Mouse (Mus musculus) liver, embryonic 11.5 days (tissue): Measurements from ENCODE around the gene Eef1akmt1. TPM values are rescaled to one million over a fixed set of nuclear protein-coding genes. Genes with fewer than 3 reads are reported as not detected.
A peak's percentile ranks its signal among the peaks of the same experiment; 100 is the strongest.

ENCODE experiments used
- ATAC-seq: fragments of 200-750 bp; cut with Nextera tagmentation; replicated peaks from 2 replicates; pipeline ENCODE4 v1.8.0; 2017; ENCODE audit warnings: moderate number of reproducible peaks, mild to moderate bottlenecking, moderate TSS enrichment, moderate library complexity; ENCODE audit not compliant: low FRiP score
- DNase-seq: peaks from one replicate; pipeline ENCODE4 v3.0.0-alpha.2; 2017; ENCODE audit warnings: low spot score
- H3K27ac ChIP-seq: fragments of 300-500 bp; sonication (generic); 2 replicates; pipeline ENCODE4 v1.5.1; 2014; ENCODE audit warnings: mild to moderate bottlenecking, low read depth, low read length, control low read depth
- H3K27me3 ChIP-seq: fragments of 300-500 bp; sonication (generic); replicated peaks from 2 replicates; pipeline ENCODE4 v1.6.1; 2014; ENCODE audit warnings: low read length, mixed read lengths; ENCODE audit not compliant: control insufficient read depth, insufficient read depth
- H3K36me3 ChIP-seq: fragments of 300-500 bp; sonication (generic); 2 replicates; pipeline ENCODE4 v1.6.1; 2014; ENCODE audit warnings: mild to moderate bottlenecking, low read length, moderate library complexity, mixed read lengths; ENCODE audit not compliant: control insufficient read depth, insufficient read depth
- H3K4me1 ChIP-seq: fragments of 300-500 bp; sonication (generic); replicated peaks from 2 replicates; pipeline ENCODE4 v1.6.1; 2014; ENCODE audit warnings: low read length, mixed read lengths; ENCODE audit not compliant: control insufficient read depth, insufficient read depth
- H3K4me2 ChIP-seq: fragments of 300-500 bp; sonication (generic); 2 replicates; pipeline ENCODE4 v1.6.1; 2014; ENCODE audit warnings: mild to moderate bottlenecking, control low read depth, moderate library complexity
- H3K4me3 ChIP-seq: fragments of 300-500 bp; sonication (generic); 2 replicates; pipeline ENCODE4 v1.5.1; 2014; ENCODE audit warnings: low read depth, low read length, control low read depth
- H3K9ac ChIP-seq: fragments of 300-500 bp; sonication (generic); 2 replicates; pipeline ENCODE4 v1.6.1; 2014; ENCODE audit warnings: low read depth, low read length, control low read depth
- H3K9me3 ChIP-seq: fragments of 300-500 bp; sonication (generic); 2 replicates; pipeline ENCODE4 v1.6.1; 2016; ENCODE audit warnings: low read length, inconsistent platforms, mixed read lengths; ENCODE audit not compliant: control insufficient read depth
- WGBS: fragments of 180-500 bp; shearing (Covaris S2); extraction: QIAGEN DNeasy Blood & Tissue Kit; methylation state at CpG from one replicate; pipeline ENCODE4 v1.1.7; 2014; 5-methylcytosine and 5-hydroxymethylcytosine counted together
- polyA plus RNA-seq: library from polyadenylated mRNA; unstranded; fragments of >200 nt; fragmentation: Nextera tagmentation; extraction: Ambion mirVana; gene quantifications from 2 replicates; pipeline ENCODE4 v1.2.1, GENCODE M21; 2014

Eef1akmt1 gene
- polyA plus RNA-seq, 1 experiment from 2014 or later = 80.6 TPM

GRCm38 (mm10) chr14:57542231-57542630 is 29.2 kb downstream of the Eef1akmt1 start:
- Histone ChIP-seq H3K4me1 (peaks cover 11% of the 10 kb centered on the region), H3K36me3 (no peaks in the 10 kb centered on the region), H3K27me3 (no peaks in the 10 kb centered on the region; the same call in 1 of the 2 replicates), H3K4me3 (no peak overlapping the region), H3K9me3 (no peaks in the 10 kb centered on the region), H3K9ac (no peak overlapping the region), H3K4me2 (peak overlapping the region; percentile 50), H3K27ac (no peak overlapping the region)
- DNase-seq (no peak), ATAC-seq (no peak)
- WGBS = 53% methylated on average over 34 of the region's 34 CpGs

DNA sequence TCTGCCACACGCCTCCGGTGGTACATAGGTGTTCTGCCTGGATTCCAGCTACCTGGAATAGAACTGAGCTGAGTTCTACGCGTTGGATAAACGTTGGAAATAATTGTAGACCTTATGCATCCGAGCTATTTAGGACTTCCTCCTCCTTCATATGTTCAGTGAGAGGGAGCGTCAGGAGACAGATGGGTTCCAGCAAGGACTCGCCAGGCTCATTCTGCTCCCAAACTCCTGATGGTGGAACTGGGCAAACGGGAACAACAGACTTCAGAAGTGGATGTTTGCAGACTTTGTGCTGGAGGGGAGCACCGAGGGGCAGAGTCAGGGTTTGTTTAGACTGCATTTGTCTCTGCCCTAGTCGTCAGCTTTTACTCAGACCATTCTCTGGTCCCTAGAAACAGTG is 30.7 kb downstream of the Eef1akmt1 start:
- WGBS = 78% methylated on average over 11 of the region's 11 CpGs
- H3K9me3 ChIP-seq = no peaks in the 10 kb centered on the region
- ATAC-seq (no peak), DNase-seq (no peak)
- H3K27ac ChIP-seq = no peak overlapping the region
- H3K27me3 ChIP-seq = no peaks in the 10 kb centered on the region; the same call in 1 of the 2 replicates
- no peak overlapping the region for H3K9ac ChIP-seq
- H3K36me3 ChIP-seq = no peaks in the 10 kb centered on the region
- no peak overlapping the region for H3K4me3 ChIP-seq
- H3K4me2 ChIP-seq = no peak overlapping the region
- peaks cover 9% of the 10 kb centered on the region for H3K4me1 ChIP-seq

GRCm38 (mm10) chr14:57537261-57538015 is 34.0 kb downstream of the Eef1akmt1 start:
- Histone ChIP-seq H3K4me1 (peaks cover 5% of the 10 kb centered on the region), H3K9ac (peak overlapping the region; percentile 20; the same call in 1 of the 2 replicates), H3K27ac (no peak overlapping the region), H3K4me3 (no peak overlapping the region), H3K27me3 (peaks cover 15% of the 10 kb centered on the region), H3K4me2 (peak overlapping the region; percentile 33), H3K9me3 (no peaks in the 10 kb centered on the region), H3K36me3 (no peaks in the 10 kb centered on the region)
- DNase-seq (no peak), ATAC-seq (no peak)
- 24% methylated on average over 16 of the region's 16 CpGs for WGBS

GRCm38 (mm10) chr14:57536820-57537219 is 34.6 kb downstream of the Eef1akmt1 start:
- Histone ChIP-seq H3K27me3 (peaks cover 15% of the 10 kb centered on the region), H3K9ac (no peak overlapping the region), H3K9me3 (no peaks in the 10 kb centered on the region), H3K4me2 (no peak overlapping the region), H3K4me3 (no peak overlapping the region), H3K4me1 (peaks cover 2% of the 10 kb centered on the region), H3K27ac (no peak overlapping the region), H3K36me3 (no peaks in the 10 kb centered on the region)
- ATAC-seq (no peak), DNase-seq (no peak)
- WGBS = 56% methylated on average over 9 of the region's 9 CpGs

DNA sequence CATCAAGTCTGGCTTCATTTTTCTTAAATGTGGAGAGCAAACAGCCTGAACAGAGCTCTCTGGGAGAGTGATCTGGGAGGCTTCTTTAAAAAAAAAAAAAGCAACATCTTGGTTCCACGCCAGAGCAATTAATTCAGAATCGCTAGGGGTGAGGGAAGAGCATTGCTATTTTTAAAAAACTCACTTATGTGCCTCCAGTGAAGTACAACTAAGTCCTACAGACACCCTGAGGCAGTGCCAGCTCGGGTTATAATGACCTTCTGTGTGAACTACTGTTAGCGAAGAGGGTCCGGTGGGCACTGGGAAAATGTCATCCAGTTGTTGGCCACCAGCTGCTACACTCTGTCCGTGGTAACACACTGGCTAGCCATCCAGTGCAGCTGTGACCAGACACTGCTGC is 35.8 kb downstream of the Eef1akmt1 start:
- Histone ChIP-seq H3K9ac (no peak overlapping the region), H3K4me1 (peaks cover 2% of the 10 kb centered on the region), H3K27me3 (peaks cover 15% of the 10 kb centered on the region), H3K9me3 (no peaks in the 10 kb centered on the region), H3K36me3 (no peaks in the 10 kb centered on the region), H3K27ac (no peak overlapping the region), H3K4me3 (no peak overlapping the region), H3K4me2 (no peak overlapping the region)
- 81% methylated on average over 6 of the region's 6 CpGs for WGBS
- ATAC-seq = no peak
- no peak for DNase-seq

GRCm38 (mm10) chr14:57534961-57535360 is 36.5 kb downstream of the Eef1akmt1 start:
- Histone ChIP-seq H3K36me3 (no peaks in the 10 kb centered on the region), H3K4me2 (no peak overlapping the region), H3K27me3 (peaks cover 15% of the 10 kb centered on the region), H3K27ac (no peak overlapping the region), H3K4me3 (no peak overlapping the region), H3K4me1 (peaks cover 2% of the 10 kb centered on the region), H3K9ac (no peak overlapping the region), H3K9me3 (no peaks in the 10 kb centered on the region)
- DNase-seq = no peak
- ATAC-seq = no peak
- 25% methylated on average over 8 of the region's 8 CpGs for WGBS

DNA sequence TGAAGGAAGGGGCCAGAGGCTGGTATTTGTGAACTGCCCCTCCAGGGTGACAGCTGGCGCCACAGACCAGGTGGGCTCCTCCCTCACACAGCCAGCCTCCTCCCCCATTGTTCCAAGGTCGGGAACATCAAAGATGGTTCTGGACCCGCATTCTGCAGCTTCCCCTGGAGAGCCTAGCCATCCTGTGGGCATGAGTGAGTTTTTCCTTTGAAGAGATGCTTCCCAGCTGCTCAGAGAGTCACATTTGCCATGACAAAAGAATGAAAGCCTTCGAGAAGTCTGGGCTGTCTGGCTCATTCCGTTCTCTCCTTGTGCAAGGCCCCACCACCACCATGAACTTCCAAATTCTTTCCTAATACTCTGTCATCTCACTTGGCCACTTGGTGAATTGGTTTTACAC is 37.1 kb downstream of the Eef1akmt1 start:
- no peak overlapping the region for H3K27ac ChIP-seq
- H3K9me3 ChIP-seq = no peaks in the 10 kb centered on the region
- ATAC-seq (no peak), DNase-seq (no peak)
- no peak overlapping the region for H3K9ac ChIP-seq
- no peaks in the 10 kb centered on the region for H3K36me3 ChIP-seq
- H3K4me1 ChIP-seq = peaks cover 8% of the 10 kb centered on the region
- 34% methylated on average over 5 of the region's 5 CpGs for WGBS
- H3K27me3 ChIP-seq = peaks cover 15% of the 10 kb centered on the region
- no peak overlapping the region for H3K4me2 ChIP-seq
- no peak overlapping the region for H3K4me3 ChIP-seq

DNA sequence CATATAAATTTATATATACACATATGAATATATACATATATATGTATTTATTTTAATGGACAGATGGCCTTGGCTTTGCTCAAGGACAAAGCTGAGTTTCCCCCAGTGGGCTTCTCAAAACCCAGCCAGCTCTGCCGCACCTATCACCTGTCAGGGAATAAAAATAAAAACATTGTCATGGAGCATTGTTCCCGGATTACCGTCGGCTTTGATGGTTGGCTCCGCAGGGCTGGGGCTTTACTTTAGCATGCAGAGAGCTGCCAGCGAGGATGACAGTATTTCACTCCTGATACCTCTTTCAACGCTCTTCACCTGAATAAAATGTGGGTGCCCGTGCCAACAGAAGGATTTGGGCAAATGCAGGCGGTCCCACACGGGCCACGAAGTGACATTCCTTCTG is 37.6 kb downstream of the Eef1akmt1 start:
- Histone ChIP-seq H3K9me3 (no peaks in the 10 kb centered on the region), H3K9ac (no peak overlapping the region), H3K4me1 (peaks cover 10% of the 10 kb centered on the region), H3K4me2 (no peak overlapping the region), H3K27me3 (peaks cover 15% of the 10 kb centered on the region), H3K4me3 (no peak overlapping the region), H3K36me3 (no peaks in the 10 kb centered on the region), H3K27ac (no peak overlapping the region)
- DNase-seq (no peak), ATAC-seq (no peak)
- 35% methylated on average over 11 of the region's 11 CpGs for WGBS

GRCm38 (mm10) chr14:57533214-57533613 is 38.2 kb downstream of the Eef1akmt1 start:
- Histone ChIP-seq H3K4me3 (no peak overlapping the region), H3K27me3 (peaks cover 15% of the 10 kb centered on the region), H3K4me1 (peaks cover 10% of the 10 kb centered on the region), H3K9ac (no peak overlapping the region), H3K27ac (no peak overlapping the region), H3K36me3 (no peaks in the 10 kb centered on the region), H3K9me3 (no peaks in the 10 kb centered on the region), H3K4me2 (no peak overlapping the region)
- 34% methylated on average over 3 of the region's 3 CpGs for WGBS
- no peak for DNase-seq
- no peak for ATAC-seq
